ENCODE assay signal across 8 mouse cellular contexts in genomic region chrX:12127106-12127670, GRCm38 (mm10). TPM values are rescaled to one million over a fixed set of nuclear protein-coding genes. Genes with fewer than 3 reads are reported as not detected.
DNase-seq lines count a peak whose midpoint lies in the region; ATAC-seq and TF ChIP-seq lines count a peak whose summit lies in the region.

No protein-coding gene starts in this region.

- H3K4me1 ChIP-seq in cortical plate, adult 2 months (ENCODE audit: control insufficient read depth, insufficient read depth, low read length), result no peaks in the 10 kb centered on the region
- H3K4me1 ChIP-seq in hindbrain, postnatal 0 days (ENCODE audit: insufficient read depth, low read length), result peaks cover 9% of the 10 kb centered on the region; the same call in 1 of the 2 replicates
- H3K4me1 ChIP-seq in neural tube, embryonic 12.5 days, result peaks cover 49% of the 10 kb centered on the region

- H3K27me3 ChIP-seq in hindbrain, postnatal 0 days (ENCODE audit: insufficient read depth, low read length), result peaks cover 16% of the 10 kb centered on the region; the same call in 1 of the 2 replicates
- peaks cover 47% of the 10 kb centered on the region for H3K27me3 ChIP-seq in neural tube, embryonic 12.5 days (replicated peaks)

- no peak for ATAC-seq in hindbrain, postnatal 0 days
- peak; percentile 21; the same call in 1 of the 2 replicates for ATAC-seq in neural tube, embryonic 12.5 days (ENCODE audit: low FRiP score, low read depth)

- DNase-seq in kidney, postnatal 10 days, result peak; percentile 21
- DNase-seq in kidney, postnatal 25 days, result no peak
- DNase-seq in hindbrain, postnatal 0 days (ENCODE audit: low spot score), result no peak
- DNase-seq in adrenal gland, adult 8-10 months, result no peak
- DNase-seq in gastrocnemius, postnatal 14 days, result no peak
- DNase-seq in lung, adult 18-20 months, result no peak

- TF ChIP-seq POLR2A in cortical plate, adult 2 months (IDR thresholded peaks at IDR 0.05; ENCODE audit: extremely low read depth, insufficient read depth, low read length), result no peak

- no peaks in the 10 kb centered on the region for H3K36me3 ChIP-seq in hindbrain, postnatal 0 days (ENCODE audit: insufficient read depth, low read length)
- no peaks in the 10 kb centered on the region for H3K36me3 ChIP-seq in neural tube, embryonic 12.5 days

- intact Hi-C loops in gastrocnemius, postnatal 14 days (cut with DNase I; ENCODE audit: low total_unique reads), result no loop called here

- no peaks in the 10 kb centered on the region for H3K9me3 ChIP-seq in hindbrain, postnatal 0 days (ENCODE audit: low read length)
- H3K9me3 ChIP-seq in neural tube, embryonic 12.5 days, result no peaks in the 10 kb centered on the region

- 10% methylated on average over 24 of the region's 24 CpGs for WGBS in hindbrain, postnatal 0 days
- 3% methylated on average over 24 of the region's 24 CpGs for WGBS in neural tube, embryonic 12.5 days

- H3K27ac ChIP-seq in cortical plate, adult 2 months (ENCODE audit: insufficient read depth, low read length), result no peak overlapping the region
- H3K27ac ChIP-seq in hindbrain, postnatal 0 days, result no peak overlapping the region
- no peak overlapping the region for H3K27ac ChIP-seq in neural tube, embryonic 12.5 days

- H3K9ac ChIP-seq in hindbrain, postnatal 0 days (replicated peaks; ENCODE audit: low read length), result peak overlapping the region; percentile 64
- H3K9ac ChIP-seq in neural tube, embryonic 12.5 days, result peak overlapping the region; percentile 71

- H3K4me3 ChIP-seq in cortical plate, adult 2 months (ENCODE audit: insufficient read depth, low read length), result peak overlapping the region; percentile 56; the same call in 1 of the 2 replicates
- H3K4me3 ChIP-seq in hindbrain, postnatal 0 days (ENCODE audit: low read length), result peak overlapping the region; percentile 55
- peak overlapping the region; percentile 51 for H3K4me3 ChIP-seq in neural tube, embryonic 12.5 days

- TF ChIP-seq CTCF in cortical plate, adult 2 months (IDR thresholded peaks at IDR 0.05; ENCODE audit: extremely low read depth, insufficient read depth, low read length), result no peak
- TF ChIP-seq CTCF in hindbrain, postnatal 0 days (IDR thresholded peaks at IDR 0.05; ENCODE audit: low read depth), result no peak

- peak overlapping the region; percentile 68 for H3K4me2 ChIP-seq in hindbrain, postnatal 0 days (ENCODE audit: low read depth, low read length)
- H3K4me2 ChIP-seq in neural tube, embryonic 12.5 days (replicated peaks), result peak overlapping the region; percentile 65

RNA-seq across cellular contexts. Expression of gene Bcor, which starts 33.0 kb away (rescaled TPM):
- polyA plus RNA-seq in cortical plate, adult 2 months (2012; rRNA removed), result 17.7 and 18.5 TPM in 2 replicates
- 22.6 and 27.3 TPM in 2 replicates for total RNA-seq in hindbrain, postnatal 0 days (2014; rRNA removed)
- polyA plus RNA-seq in hindbrain, postnatal 0 days (2015; fragmentation: Nextera tagmentation; extraction: Ambion mirVana), result 8.8 and 10.3 TPM in 2 replicates
- 23.0 and 23.2 TPM in 2 replicates for polyA plus RNA-seq in neural tube, embryonic 12.5 days (2016; fragmentation: Nextera tagmentation; extraction: Ambion mirVana)
- 10 to 100 TPM; 15.7 to 26.8 (median 19.2) TPM for total RNA-seq in adrenal gland, adult 8-10 months (2022)
- 10 to 100 TPM; 14.7 to 20.1 TPM for total RNA-seq in gastrocnemius, postnatal 14 days (2021)
